Mouse (Mus musculus) neural tube, embryonic 12.5 days (tissue): ENCODE data around the gene Pstpip1. TPM values are rescaled to one million over a fixed set of nuclear protein-coding genes. Genes with fewer than 3 reads are reported as not detected.

ENCODE experiments used
- ATAC-seq: fragments of 200-750 bp; cut with Nextera tagmentation; 2 replicates; pipeline ENCODE4 v1.8.0; 2017; ENCODE audit warnings: low read depth, mild to moderate bottlenecking, moderate TSS enrichment, moderate library complexity; ENCODE audit not compliant: low FRiP score
- H3K27ac ChIP-seq: fragments of 300-500 bp; sonication (generic); 2 replicates; pipeline ENCODE4 v1.5.1; 2016
- H3K27me3 ChIP-seq: fragments of 300-500 bp; sonication (generic); replicated peaks from 2 replicates; pipeline ENCODE4 v1.6.1; 2016; ENCODE audit warnings: mild to moderate bottlenecking
- H3K36me3 ChIP-seq: fragments of 300-500 bp; sonication (generic); 2 replicates; pipeline ENCODE4 v1.6.1; 2016; ENCODE audit warnings: mild to moderate bottlenecking
- H3K4me1 ChIP-seq: fragments of 300-500 bp; sonication (generic); 2 replicates; pipeline ENCODE4 v1.6.1; 2016
- H3K4me2 ChIP-seq: fragments of 300-500 bp; sonication (generic); replicated peaks from 2 replicates; pipeline ENCODE4 v1.6.1; 2016; ENCODE audit warnings: mild to moderate bottlenecking
- H3K4me3 ChIP-seq: fragments of 300-500 bp; sonication (generic); 2 replicates; pipeline ENCODE4 v1.5.1; 2016
- H3K9ac ChIP-seq: fragments of 300-500 bp; sonication (generic); 2 replicates; pipeline ENCODE4 v1.6.1; 2016; ENCODE audit warnings: mild to moderate bottlenecking
- H3K9me3 ChIP-seq: fragments of 300-500 bp; sonication (generic); 2 replicates; pipeline ENCODE4 v1.6.1; 2016; ENCODE audit warnings: mild to moderate bottlenecking
- WGBS: fragments of 180-500 bp; shearing (Covaris S2); methylation state at CpG from one replicate; pipeline ENCODE4 v1.1.7; 2016; 5-methylcytosine and 5-hydroxymethylcytosine counted together
- polyA plus RNA-seq: library from polyadenylated mRNA; unstranded; fragments of >200 nt; fragmentation: Nextera tagmentation; extraction: Ambion mirVana; gene quantifications from 2 replicates; pipeline ENCODE4 v1.2.1, GENCODE M21; 2016

Pstpip1 gene
- polyA plus RNA-seq, 1 experiment from 2014 or later, result 0.74 TPM

GRCm38 (mm10) chr9:56108174-56108573 is 18.4 kb downstream of the Pstpip1 start:
- no peak overlapping the region for H3K9ac ChIP-seq
- no peak for ATAC-seq
- no peaks in the 10 kb centered on the region for H3K9me3 ChIP-seq
- H3K4me3 ChIP-seq, result no peak overlapping the region
- H3K27ac ChIP-seq, result no peak overlapping the region
- H3K27me3 ChIP-seq, result no peaks in the 10 kb centered on the region
- 75% methylated on average over 5 of the region's 5 CpGs for WGBS
- H3K4me2 ChIP-seq, result no peak overlapping the region
- no peaks in the 10 kb centered on the region; the same call in 1 of the 2 replicates for H3K4me1 ChIP-seq
- H3K36me3 ChIP-seq, result no peaks in the 10 kb centered on the region

GRCm38 (mm10) chr9:56118091-56118490 is 28.3 kb downstream of the Pstpip1 start:
- no peak overlapping the region for H3K9ac ChIP-seq
- peaks cover 7% of the 10 kb centered on the region for H3K4me1 ChIP-seq
- H3K9me3 ChIP-seq, result no peaks in the 10 kb centered on the region
- ATAC-seq, result no peak
- H3K4me2 ChIP-seq, result 0 out of 2 replicates have a peak overlapping the region, but pooled peaks have one; percentile 65
- H3K27me3 ChIP-seq, result no peaks in the 10 kb centered on the region
- WGBS, result 82% methylated on average over 5 of the region's 5 CpGs
- no peak overlapping the region for H3K27ac ChIP-seq
- H3K36me3 ChIP-seq, result no peaks in the 10 kb centered on the region
- no peak overlapping the region for H3K4me3 ChIP-seq

DNA sequence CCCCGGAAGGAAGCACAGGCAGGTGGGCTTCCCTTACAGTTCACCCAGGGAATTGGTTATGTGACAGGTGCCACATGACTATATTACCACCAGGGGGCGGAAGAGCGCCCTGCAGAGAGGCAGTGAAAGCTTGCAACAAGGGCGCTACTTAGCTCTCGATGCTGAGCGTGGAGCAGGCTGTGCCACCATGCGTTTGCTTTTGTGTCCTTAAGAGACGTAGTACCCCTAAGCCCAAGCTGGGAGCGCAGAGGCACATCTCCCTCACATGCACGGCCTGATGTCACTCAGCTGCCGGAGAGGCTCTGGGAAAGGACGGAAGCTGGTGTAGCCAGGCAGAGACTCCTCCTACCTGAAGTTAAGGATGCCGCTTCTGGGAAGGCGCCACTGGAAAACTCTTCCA is 28.8 kb downstream of the Pstpip1 start:
- no peak overlapping the region for H3K9ac ChIP-seq
- no peaks in the 10 kb centered on the region for H3K36me3 ChIP-seq
- H3K9me3 ChIP-seq, result no peaks in the 10 kb centered on the region
- H3K4me3 ChIP-seq, result peak overlapping the region; percentile 29; the same call in 1 of the 2 replicates
- no peaks in the 10 kb centered on the region for H3K27me3 ChIP-seq
- peak; percentile 26; the same call in 1 of the 2 replicates for ATAC-seq
- no peak overlapping the region for H3K27ac ChIP-seq
- 6% methylated on average over 14 of the region's 14 CpGs for WGBS
- peaks cover 7% of the 10 kb centered on the region for H3K4me1 ChIP-seq
- H3K4me2 ChIP-seq, result peak overlapping the region; percentile 65

DNA sequence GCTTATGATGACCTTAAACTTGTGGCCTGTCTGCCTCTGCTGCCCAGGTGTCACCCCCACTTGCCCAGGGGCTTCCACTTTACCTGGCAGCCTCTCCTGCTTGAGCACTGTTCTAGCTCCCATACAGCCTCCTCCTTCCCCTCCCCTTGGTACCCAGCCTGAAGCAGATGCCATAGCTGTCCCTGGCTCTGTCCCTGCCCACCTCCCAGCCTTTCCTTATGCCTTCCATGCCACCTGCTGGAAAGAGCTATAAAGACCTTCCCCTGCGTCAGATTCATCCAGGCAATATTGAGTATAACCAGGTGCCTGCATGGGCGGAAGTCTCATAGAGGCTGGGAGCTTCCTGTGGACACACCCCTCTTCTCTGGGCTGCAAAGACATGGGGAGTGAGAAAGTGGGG is 29.9 kb downstream of the Pstpip1 start:
- peaks cover 7% of the 10 kb centered on the region for H3K4me1 ChIP-seq
- no peaks in the 10 kb centered on the region for H3K36me3 ChIP-seq
- no peaks in the 10 kb centered on the region for H3K27me3 ChIP-seq
- H3K4me3 ChIP-seq, result no peak overlapping the region
- no peak overlapping the region for H3K4me2 ChIP-seq
- H3K27ac ChIP-seq, result no peak overlapping the region
- no peaks in the 10 kb centered on the region for H3K9me3 ChIP-seq
- no peak overlapping the region for H3K9ac ChIP-seq
- no peak for ATAC-seq
- WGBS, result 78% methylated on average over 2 of the region's 2 CpGs

GRCm38 (mm10) chr9:56121097-56121496 is 31.3 kb downstream of the Pstpip1 start:
- Histone ChIP-seq H3K9ac (no peak overlapping the region), H3K4me2 (0 out of 2 replicates have a peak overlapping the region, but pooled peaks have one; percentile 4), H3K36me3 (no peaks in the 10 kb centered on the region), H3K9me3 (no peaks in the 10 kb centered on the region), H3K4me1 (peaks cover 7% of the 10 kb centered on the region), H3K27ac (no peak overlapping the region), H3K27me3 (no peaks in the 10 kb centered on the region), H3K4me3 (no peak overlapping the region)
- ATAC-seq, result no peak
- 23% methylated on average over 7 of the region's 7 CpGs for WGBS

DNA sequence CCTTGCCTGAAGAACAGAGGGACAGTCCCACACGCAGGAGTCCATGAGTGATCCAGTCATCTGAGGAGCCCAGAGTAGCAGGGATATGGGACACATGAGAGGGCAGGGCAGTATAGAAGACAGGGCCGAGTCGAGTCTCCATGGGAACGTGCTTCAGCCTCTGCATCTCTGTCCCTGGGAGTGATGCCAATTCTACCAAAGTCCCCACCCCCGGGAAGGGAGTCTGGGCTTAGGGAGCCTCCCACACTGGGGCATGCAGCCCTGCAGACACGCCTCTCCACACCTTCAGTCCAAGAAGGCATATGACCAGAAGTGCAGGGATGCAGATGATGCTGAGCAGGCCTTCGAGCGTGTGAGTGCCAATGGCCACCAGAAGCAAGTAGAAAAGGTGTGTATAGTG is 33.2 kb downstream of the Pstpip1 start:
- H3K27me3 ChIP-seq, result no peaks in the 10 kb centered on the region
- peaks cover 13% of the 10 kb centered on the region for H3K36me3 ChIP-seq
- H3K27ac ChIP-seq, result no peak overlapping the region
- no peaks in the 10 kb centered on the region for H3K9me3 ChIP-seq
- no peak overlapping the region for H3K4me3 ChIP-seq
- WGBS, result 74% methylated on average over 8 of the region's 8 CpGs
- no peak overlapping the region for H3K9ac ChIP-seq
- H3K4me2 ChIP-seq, result no peak overlapping the region
- peaks cover 7% of the 10 kb centered on the region for H3K4me1 ChIP-seq
- no peak for ATAC-seq

GRCm38 (mm10) chr9:56123613-56124012 is 33.9 kb downstream of the Pstpip1 start:
- 80% methylated on average over 7 of the region's 7 CpGs for WGBS
- Histone ChIP-seq H3K4me1 (peaks cover 6% of the 10 kb centered on the region), H3K27me3 (no peaks in the 10 kb centered on the region), H3K4me3 (no peak overlapping the region), H3K4me2 (no peak overlapping the region), H3K9ac (no peak overlapping the region), H3K36me3 (peaks cover 19% of the 10 kb centered on the region), H3K9me3 (no peaks in the 10 kb centered on the region), H3K27ac (no peak overlapping the region)
- ATAC-seq, result no peak

DNA sequence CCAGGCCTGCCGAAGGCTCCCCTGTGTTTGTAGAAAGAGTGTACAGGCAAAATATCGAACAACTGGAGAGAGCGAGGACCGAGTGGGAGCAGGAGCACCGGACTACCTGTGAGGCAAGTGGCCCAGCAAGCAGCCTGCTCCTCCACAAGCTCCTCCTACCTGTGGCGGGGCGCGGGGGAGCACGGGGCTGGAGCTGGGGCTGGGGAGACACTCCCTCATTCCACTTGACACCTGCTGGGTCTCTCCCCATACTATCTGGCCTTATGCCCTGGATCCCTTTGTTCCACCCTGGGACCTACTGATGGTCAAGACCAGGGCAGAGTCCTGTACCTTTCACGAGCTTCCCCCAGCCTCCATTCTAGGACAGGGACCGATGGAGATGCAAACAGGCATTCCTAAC is 34.8 kb downstream of the Pstpip1 start:
- ATAC-seq, result no peak
- WGBS, result 30% methylated on average over 11 of the region's 11 CpGs

DNA sequence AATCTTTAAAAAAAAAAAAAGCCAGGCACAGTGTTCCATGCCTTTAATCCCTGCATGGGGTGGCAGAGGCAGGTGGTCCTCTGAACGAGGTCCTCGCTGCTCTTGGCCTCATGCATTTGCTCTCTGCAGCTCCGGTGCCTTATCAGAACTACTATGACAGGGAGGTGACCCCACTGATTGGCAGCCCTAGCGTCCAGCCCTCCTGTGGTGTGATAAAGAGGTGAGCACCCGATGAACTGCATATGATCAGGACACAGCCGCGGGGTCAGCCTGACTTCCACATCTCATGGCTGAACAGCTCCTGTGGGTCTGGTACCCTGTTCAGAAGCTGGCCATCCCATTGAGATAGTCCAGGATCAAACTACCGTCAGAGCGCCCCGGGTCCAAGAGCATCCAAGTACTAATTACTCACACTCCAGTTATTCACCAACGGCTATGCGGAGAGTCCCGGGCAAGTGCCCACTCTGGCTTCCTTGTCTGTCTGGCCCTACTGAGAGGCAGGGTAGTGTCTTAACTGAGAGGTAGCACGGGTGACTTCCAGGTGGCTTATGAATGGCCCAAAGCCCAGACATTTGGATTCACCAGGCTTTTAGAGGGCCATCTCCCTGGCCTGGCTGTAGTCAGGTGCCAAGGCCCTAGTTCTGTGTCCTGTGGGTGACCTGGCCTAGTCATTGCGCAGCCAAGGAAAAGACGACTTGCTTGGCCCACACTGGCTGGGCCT is 36.9 kb downstream of the Pstpip1 start:
- no peak overlapping the region for H3K4me2 ChIP-seq
- H3K27me3 ChIP-seq, result no peaks in the 10 kb centered on the region
- no peak overlapping the region for H3K4me3 ChIP-seq
- no peak for ATAC-seq
- WGBS, result 87% methylated on average over 16 of the region's 16 CpGs
- no peaks in the 10 kb centered on the region for H3K9me3 ChIP-seq
- no peak overlapping the region for H3K27ac ChIP-seq
- peaks cover 48% of the 10 kb centered on the region for H3K36me3 ChIP-seq
- no peaks in the 10 kb centered on the region for H3K4me1 ChIP-seq
- H3K9ac ChIP-seq, result no peak overlapping the region

More for the DNA sequence above, 34.8 kb downstream of the Pstpip1 start:
- Histone ChIP-seq H3K4me2 (no peak overlapping the region), H3K9me3 (no peaks in the 10 kb centered on the region), H3K4me1 (no peaks in the 10 kb centered on the region), H3K27me3 (no peaks in the 10 kb centered on the region), H3K36me3 (peaks cover 28% of the 10 kb centered on the region), H3K9ac (no peak overlapping the region), H3K27ac (no peak overlapping the region), H3K4me3 (no peak overlapping the region)

GRCm38 (mm10) chr9:56128331-56128730 is 38.6 kb downstream of the Pstpip1 start:
- H3K4me1 ChIP-seq, result no peaks in the 10 kb centered on the region
- no peak for ATAC-seq
- H3K27me3 ChIP-seq, result no peaks in the 10 kb centered on the region
- no peak overlapping the region for H3K4me2 ChIP-seq
- no peak overlapping the region for H3K4me3 ChIP-seq
- no peak overlapping the region for H3K27ac ChIP-seq
- H3K36me3 ChIP-seq, result peaks cover 64% of the 10 kb centered on the region
- 89% methylated on average over 9 of the region's 9 CpGs for WGBS
- no peak overlapping the region for H3K9ac ChIP-seq
- no peaks in the 10 kb centered on the region for H3K9me3 ChIP-seq

DNA sequence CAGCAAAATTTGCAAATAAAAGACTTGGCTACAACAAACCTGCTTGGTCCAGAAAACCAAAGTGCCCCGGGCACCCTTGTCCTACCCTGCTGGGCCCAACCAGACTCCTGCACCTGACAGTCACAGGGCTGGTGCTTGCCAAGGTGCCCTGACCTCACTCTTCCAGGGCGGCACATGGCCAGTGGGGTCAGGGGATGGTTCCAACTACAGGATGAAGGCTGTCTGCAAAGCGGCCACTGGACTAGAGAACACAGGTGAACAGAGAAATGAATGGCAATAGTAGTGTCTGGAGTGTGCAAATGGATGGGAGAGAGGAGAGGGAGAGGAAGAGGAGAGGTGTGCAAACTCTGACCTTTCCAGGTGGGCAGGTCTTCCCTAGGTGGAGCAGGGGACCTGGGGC is 40.2 kb downstream of the Pstpip1 start:
- no peak for ATAC-seq
- H3K9me3 ChIP-seq, result no peaks in the 10 kb centered on the region
- H3K4me2 ChIP-seq, result no peak overlapping the region
- H3K27ac ChIP-seq, result no peak overlapping the region
- no peaks in the 10 kb centered on the region for H3K27me3 ChIP-seq
- H3K4me3 ChIP-seq, result no peak overlapping the region
- no peaks in the 10 kb centered on the region for H3K4me1 ChIP-seq
- peaks cover 80% of the 10 kb centered on the region for H3K36me3 ChIP-seq
- H3K9ac ChIP-seq, result no peak overlapping the region
- 97% methylated on average over 3 of the region's 3 CpGs for WGBS

GRCm38 (mm10) chr9:56130536-56130935 is 40.8 kb downstream of the Pstpip1 start:
- Histone ChIP-seq H3K27me3 (no peaks in the 10 kb centered on the region), H3K4me1 (no peaks in the 10 kb centered on the region), H3K36me3 (peaks cover 86% of the 10 kb centered on the region), H3K27ac (no peak overlapping the region), H3K4me3 (no peak overlapping the region), H3K9me3 (no peaks in the 10 kb centered on the region), H3K9ac (no peak overlapping the region), H3K4me2 (no peak overlapping the region)
- 50% methylated on average over 4 of the region's 4 CpGs for WGBS
- ATAC-seq, result no peak
